Mouse (Mus musculus) C2C12 (cell line): ENCODE measurements around the gene Sfn.

ENCODE experiments used
- CTCF ChIP-seq: IDR thresholded peaks from one replicate; pipeline ENCODE4 v1.5.1; 2011; ENCODE audit not compliant: control insufficient read depth, insufficient read depth, insufficient read length
- USF1 ChIP-seq: IDR thresholded peaks from one replicate; pipeline ENCODE4 v1.6.1; 2011; ENCODE audit warnings: low read depth, mild to moderate bottlenecking, control low read depth, moderate library complexity

GRCm38 (mm10) chr4:133620668-133621067 is 18.7 kb upstream of the Sfn start:
- TF ChIP-seq CTCF (no peak), USF1 (no peak)
